Mouse (Mus musculus) liver, adult (tissue): ENCODE measurements around the gene Lrrc8b.

ENCODE experiments used
- GATA4 ChIP-seq: IDR thresholded peaks from 2 replicates; pipeline ENCODE4 v1.6.1; 2014; ENCODE audit warnings: mild to moderate bottlenecking, low read length; ENCODE audit not compliant: insufficient replicate concordance

Lrrc8b gene

GRCm38 (mm10) chr5:105415198-105415791 lies at the start of gene Lrrc8b:
Lrrc8b (plus strand) TSS chr5:105415775.
- no peak; the same call in 1 of the 2 replicates for TF ChIP-seq GATA4

DNA sequence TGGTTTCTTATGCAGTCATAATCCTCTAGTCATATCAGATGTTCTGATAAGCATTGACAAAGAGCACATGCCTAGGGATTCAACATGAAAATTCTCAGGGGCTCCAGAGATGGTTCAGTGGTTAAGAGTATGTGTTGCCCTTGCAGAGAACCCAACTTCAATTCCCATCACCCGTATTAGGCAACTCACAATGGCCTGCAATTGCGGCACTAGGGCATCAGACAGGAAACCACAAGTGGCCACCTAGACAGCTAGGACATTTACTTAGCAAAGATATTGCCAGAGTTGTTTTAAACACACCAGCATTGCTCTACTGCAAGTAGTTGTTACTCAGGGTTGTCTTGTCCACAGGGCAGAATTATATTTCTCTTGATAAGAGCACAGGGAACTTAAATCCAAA lies 34.1 kb upstream of the Lrrc8b start:
- TF ChIP-seq GATA4 = no peak

- no peak for TF ChIP-seq GATA4
These were observed 25.2 kb upstream of the Lrrc8b start for GRCm38 (mm10) chr5:105390346-105390745.

- TF ChIP-seq GATA4 = no peak
These were observed 21.8 kb upstream of the Lrrc8b start for GRCm38 (mm10) chr5:105393731-105394130.

DNA sequence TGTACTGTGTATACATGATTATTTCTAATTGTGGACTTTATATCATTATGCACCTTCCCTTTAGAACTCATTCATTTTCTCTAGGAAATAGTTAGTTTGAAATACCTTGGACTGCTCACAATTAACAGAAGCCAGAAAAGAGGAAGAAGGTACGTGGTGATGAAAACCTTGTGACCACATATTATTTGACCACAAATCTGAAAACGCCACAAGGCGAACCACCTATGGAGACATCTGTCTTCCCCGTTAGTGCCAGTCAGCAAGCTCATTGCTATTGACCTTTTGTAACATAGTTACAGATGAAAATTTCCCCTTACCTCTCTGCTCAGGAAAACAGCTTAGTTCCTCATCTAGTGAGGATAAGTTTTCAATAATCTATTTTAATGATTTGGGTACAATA lies 20.4 kb upstream of the Lrrc8b start:
- TF ChIP-seq GATA4 = no peak

DNA sequence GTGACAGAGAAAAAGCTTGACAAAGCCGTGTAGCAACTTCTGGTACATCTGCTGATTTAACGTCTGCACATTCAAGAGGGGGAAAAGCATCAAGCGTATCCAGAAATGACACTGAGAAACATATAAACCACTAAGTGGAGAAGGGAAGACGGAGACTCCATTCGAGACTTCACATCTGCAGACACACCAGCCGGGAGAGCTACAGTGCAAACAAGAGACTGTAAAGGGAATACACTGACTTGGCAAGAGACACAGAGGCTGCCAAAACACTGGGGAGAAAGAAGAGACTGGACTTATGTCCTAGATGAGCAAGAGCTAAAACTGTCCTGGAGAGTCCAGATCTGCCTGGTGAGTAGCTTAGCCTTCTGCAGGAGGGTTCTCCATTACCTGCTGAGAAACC lies 16.6 kb upstream of the Lrrc8b start:
- TF ChIP-seq GATA4 = no peak

- no peak for TF ChIP-seq GATA4
These were observed 15.7 kb upstream of the Lrrc8b start for GRCm38 (mm10) chr5:105399631-105400423.

- TF ChIP-seq GATA4 = no peak
These were observed 14.9 kb upstream of the Lrrc8b start for GRCm38 (mm10) chr5:105400424-105401375.

GRCm38 (mm10) chr5:105401536-105401935 lies 14.0 kb upstream of the Lrrc8b start:
- TF ChIP-seq GATA4 = no peak

DNA sequence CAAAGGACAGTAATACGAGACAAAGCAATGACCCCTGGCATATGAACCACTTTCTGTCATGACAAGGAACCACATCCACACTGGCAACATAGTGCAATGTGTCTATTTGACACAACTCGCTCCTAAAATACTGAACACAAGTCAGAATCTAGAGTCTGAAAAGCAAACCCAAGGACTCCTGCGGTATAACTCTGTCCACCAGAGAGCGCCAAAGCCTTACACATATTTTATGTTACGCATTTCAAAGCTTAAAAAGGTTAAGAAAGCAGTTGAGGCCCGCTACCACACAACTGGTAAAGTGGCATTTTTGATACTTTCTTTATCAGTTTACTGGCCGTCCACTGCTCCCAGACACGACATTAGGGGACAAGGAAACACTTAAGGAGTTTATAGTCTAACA lies 10.6 kb upstream of the Lrrc8b start:
- no peak for TF ChIP-seq GATA4

GRCm38 (mm10) chr5:105407661-105408060 lies 7.9 kb upstream of the Lrrc8b start:
- TF ChIP-seq GATA4 = no peak

- TF ChIP-seq GATA4 = no peak
These were observed 6.5 kb upstream of the Lrrc8b start for GRCm38 (mm10) chr5:105409092-105409491.

GRCm38 (mm10) chr5:105410521-105411293 lies 4.9 kb upstream of the Lrrc8b start:
- TF ChIP-seq GATA4 = no peak

DNA sequence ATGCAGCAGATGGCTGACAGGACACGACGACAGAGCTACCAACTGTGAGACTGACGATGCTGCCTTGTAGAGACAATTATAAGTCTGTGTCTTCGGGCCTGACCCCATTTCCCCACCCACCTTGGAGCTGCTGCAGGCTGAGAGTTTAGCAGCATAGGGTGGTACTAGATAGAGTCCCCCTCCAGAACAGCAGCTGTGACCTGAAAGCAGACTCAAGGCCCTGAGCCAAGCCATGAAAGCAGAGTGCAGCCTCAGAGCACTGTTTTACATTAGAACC lies 4.3 kb upstream of the Lrrc8b start:
- no peak for TF ChIP-seq GATA4

DNA sequence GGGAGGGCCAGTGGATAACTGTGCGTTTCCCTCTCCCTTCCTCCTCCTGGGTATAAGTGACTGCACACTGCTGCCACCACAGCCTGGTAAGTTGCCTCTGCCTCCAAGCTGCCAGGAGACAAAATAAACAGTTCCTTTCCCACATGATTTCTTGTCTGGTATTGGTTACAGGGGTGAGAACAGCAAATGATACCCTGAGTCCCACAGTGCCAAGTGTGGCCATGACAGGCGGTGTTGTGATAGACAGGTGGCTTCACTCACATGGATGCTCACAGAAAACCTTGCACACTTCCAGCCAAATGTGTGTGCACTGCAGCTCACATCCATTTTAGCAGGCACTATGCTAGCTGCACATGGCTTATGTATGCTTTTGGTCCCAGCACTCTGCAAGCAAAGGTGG lies 3.8 kb upstream of the Lrrc8b start:
- TF ChIP-seq GATA4 = no peak
